Mouse (Mus musculus): ENCODE measurements around the gene Snrpa.
"Not testable (repeated sequence)": the region's sequence is repeated elsewhere in the genome, so short reads cannot be mapped to it uniquely, and the experiment has no call there.

The Snrpa gene

GRCm38 (mm10) chr7:27195681-27196611 is at the start of gene Snrpa, which contains the start of gene BC024978:
TSS of gene Snrpa (minus strand) at chr7:27196271.
TSS of gene BC024978 (plus strand) at chr7:27195781.
- DNase-seq (ENCODE audit: low read depth, low spot score), result peak; percentile 98

GRCm38 (mm10) chr7:27244088-27244487 is 48.0 kb upstream of the Snrpa start:
- DNase-seq (ENCODE audit: low read depth, low spot score), result not testable (repeated sequence)

GRCm38 (mm10) chr7:27243211-27243610 is 47.1 kb upstream of the Snrpa start:
- no peak for DNase-seq (ENCODE audit: low read depth, low spot score)

DNA sequence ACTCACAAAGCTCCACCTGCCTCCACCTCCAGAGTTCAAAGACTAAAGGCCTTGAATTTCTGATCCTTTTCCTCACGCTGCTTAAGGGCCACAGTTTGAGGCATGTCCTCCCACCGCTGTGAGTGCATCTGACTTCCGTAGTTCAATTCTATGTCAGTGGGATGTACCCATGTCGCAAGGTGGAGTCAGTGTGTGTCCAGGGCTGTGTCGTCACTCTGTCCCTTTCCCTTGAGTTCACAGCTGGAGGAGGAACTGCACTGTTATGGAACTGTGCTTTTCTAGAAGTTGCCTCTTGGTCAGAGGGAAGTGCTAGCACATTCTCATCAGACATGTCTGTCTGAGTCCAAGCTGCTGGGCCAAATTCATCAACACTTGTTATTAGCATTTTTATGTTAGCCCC is 42.5 kb upstream of the Snrpa start:
- DNase-seq (ENCODE audit: low read depth, low spot score), result no peak

- no peak for DNase-seq (ENCODE audit: low read depth, low spot score)
These were observed 41.5 kb upstream of the Snrpa start for GRCm38 (mm10) chr7:27237527-27237926.

GRCm38 (mm10) chr7:27235726-27236125 is 39.7 kb upstream of the Snrpa start:
- no peak for DNase-seq (ENCODE audit: low read depth, low spot score)

GRCm38 (mm10) chr7:27233300-27233699 is 37.2 kb upstream of the Snrpa start:
- DNase-seq (ENCODE audit: low read depth, low spot score), result no peak

DNA sequence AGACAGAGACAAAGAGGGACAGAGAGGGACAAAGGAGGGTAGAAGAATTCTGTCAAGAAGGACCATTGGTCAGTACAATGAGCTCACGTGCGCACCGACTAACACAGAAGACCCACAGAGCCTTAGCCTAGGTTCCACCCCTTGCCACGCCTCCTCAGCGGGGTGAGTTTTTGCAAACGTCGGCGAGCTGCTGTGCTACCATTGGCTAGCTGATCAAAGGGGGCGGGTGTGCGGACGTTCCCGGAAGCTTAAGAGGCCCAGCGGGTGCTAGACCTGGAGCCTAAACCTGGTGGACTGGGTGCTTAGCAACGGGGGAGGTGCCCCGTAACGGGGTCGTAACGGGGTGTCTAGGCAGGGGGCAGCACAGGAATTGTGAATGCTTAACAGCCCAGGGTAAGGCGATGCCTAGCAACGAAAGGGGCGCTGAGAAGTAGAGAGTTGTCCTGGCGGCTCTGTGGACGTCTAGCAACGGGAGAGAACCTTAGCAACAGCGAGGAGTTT is 36.8 kb upstream of the Snrpa start, which contains the start of gene Coq8b:
Gene Coq8b, plus strand, starts transcription at position 243 of the 501 bp plus-strand sequence.
- DNase-seq (ENCODE audit: low read depth, low spot score), result peak; percentile 81

- no peak for DNase-seq (ENCODE audit: low read depth, low spot score)
These were observed 35.7 kb upstream of the Snrpa start for GRCm38 (mm10) chr7:27231693-27232331.

DNA sequence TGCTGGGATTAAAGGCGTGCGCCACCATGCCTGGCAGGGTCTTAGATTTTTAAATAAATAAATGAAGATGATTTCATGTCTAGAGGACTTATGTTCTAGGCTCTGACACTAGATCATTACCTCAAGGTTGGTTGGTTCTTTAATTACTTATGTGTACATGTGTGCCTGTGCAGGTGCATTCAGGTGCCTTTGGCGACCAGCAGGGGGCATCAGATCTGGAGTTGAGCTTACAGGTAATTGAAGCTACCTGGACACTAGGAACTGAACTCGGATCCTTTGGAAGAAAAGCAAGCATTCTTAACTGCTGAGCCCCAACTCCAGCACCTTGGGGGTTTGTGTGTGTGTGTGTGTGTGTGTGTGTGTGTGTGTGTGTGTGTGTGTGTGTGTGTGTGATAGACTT is 34.7 kb upstream of the Snrpa start:
- no peak for DNase-seq (ENCODE audit: low read depth, low spot score)

GRCm38 (mm10) chr7:27228865-27229264 is 32.8 kb upstream of the Snrpa start:
- no peak for DNase-seq (ENCODE audit: low read depth, low spot score)

GRCm38 (mm10) chr7:27228281-27228821 is 32.3 kb upstream of the Snrpa start, which contains the start of gene Itpkc:
TSS of gene Itpkc (minus strand) at chr7:27228661.
- peak; percentile 84 for DNase-seq (ENCODE audit: low read depth, low spot score)

DNA sequence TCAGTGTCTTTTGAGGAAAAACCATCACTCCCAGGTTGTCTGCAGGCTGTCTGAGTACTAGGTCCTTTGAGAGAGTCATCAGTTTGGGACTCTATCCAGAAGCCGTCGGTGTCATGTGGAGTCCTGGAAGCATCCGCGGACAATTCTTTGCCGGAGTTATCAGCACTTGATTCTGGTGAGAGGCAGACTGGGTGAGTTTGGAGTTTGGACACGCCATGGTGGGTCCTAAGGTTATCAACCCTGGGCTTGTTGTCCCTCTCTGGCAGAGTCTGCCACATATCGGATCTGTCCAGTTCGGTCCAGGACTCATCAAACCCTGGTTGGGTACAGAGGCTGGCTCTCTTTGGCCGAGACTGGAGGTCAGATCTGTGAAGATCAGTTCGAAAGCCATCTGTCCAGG is 31.6 kb upstream of the Snrpa start:
- no peak for DNase-seq (ENCODE audit: low read depth, low spot score)

GRCm38 (mm10) chr7:27227276-27227675 is 31.2 kb upstream of the Snrpa start:
- no peak for DNase-seq (ENCODE audit: low read depth, low spot score)

- no peak for DNase-seq (ENCODE audit: low read depth, low spot score)
These were observed 29.0 kb upstream of the Snrpa start for GRCm38 (mm10) chr7:27224877-27225575.

GRCm38 (mm10) chr7:27222538-27222937 is 26.5 kb upstream of the Snrpa start:
- DNase-seq (ENCODE audit: low read depth, low spot score), result no peak

- DNase-seq (ENCODE audit: low read depth, low spot score), result no peak
These were observed 25.9 kb upstream of the Snrpa start for GRCm38 (mm10) chr7:27221939-27222338.

GRCm38 (mm10) chr7:27219937-27220336 is 23.9 kb upstream of the Snrpa start:
- no peak for DNase-seq (ENCODE audit: low read depth, low spot score)

GRCm38 (mm10) chr7:27218586-27218985 is 22.5 kb upstream of the Snrpa start:
- DNase-seq (ENCODE audit: low read depth, low spot score), result no peak

DNA sequence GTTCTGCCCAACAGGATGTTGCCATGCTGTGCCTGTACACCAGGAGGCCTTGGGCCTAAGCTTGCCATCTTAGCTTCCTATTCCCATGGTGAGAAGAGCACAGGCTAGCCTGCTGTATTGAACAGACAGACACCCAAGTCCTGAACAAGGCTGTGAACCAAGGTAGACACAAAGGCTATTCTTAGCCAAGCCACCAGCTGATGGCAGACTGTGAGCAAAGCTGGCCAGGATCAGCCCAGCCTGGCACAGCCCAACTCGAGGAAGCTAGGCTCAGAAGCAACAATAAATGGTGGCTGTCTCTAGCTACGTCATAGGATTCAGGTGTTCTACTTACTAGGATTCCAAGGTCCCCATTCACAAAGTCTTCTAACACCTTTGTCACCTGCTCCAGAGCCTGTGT is 16.6 kb upstream of the Snrpa start:
- DNase-seq (ENCODE audit: low read depth, low spot score), result no peak

GRCm38 (mm10) chr7:27203730-27204449 is 7.8 kb upstream of the Snrpa start:
- no peak for DNase-seq (ENCODE audit: low read depth, low spot score)
